Mouse (Mus musculus): ENCODE data around the gene Sh3pxd2b. TPM values are rescaled to one million over a fixed set of nuclear protein-coding genes. Genes with fewer than 3 reads are reported as not detected.

Gene Sh3pxd2b
- polyA plus RNA-seq, 1 experiment from 2014 or later, result 0.79 TPM

DNA sequence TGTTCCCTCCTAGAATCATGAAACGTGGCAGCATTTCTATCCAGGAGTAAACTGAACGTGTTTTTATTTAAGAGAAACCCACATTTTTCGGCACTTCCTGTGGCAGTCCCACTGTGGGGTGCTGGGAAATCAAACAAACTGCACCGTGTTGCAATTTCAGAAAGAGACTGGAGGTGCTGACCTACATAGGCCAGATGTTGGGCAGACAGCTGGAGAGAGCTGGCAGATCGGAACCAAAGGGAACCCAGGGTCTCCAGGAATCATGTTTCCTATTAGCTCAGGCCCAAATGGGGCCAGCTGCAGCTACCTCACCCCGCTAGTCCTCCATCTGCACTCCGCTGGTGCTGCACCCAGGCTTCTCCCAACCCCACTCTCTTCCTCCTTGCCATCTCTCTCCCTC, 16.8 kb downstream of the Sh3pxd2b start:
- H3K4me2 ChIP-seq (ENCODE audit: low read depth, low read length), result no peak overlapping the region
- DNase-seq, result no peak

DNA sequence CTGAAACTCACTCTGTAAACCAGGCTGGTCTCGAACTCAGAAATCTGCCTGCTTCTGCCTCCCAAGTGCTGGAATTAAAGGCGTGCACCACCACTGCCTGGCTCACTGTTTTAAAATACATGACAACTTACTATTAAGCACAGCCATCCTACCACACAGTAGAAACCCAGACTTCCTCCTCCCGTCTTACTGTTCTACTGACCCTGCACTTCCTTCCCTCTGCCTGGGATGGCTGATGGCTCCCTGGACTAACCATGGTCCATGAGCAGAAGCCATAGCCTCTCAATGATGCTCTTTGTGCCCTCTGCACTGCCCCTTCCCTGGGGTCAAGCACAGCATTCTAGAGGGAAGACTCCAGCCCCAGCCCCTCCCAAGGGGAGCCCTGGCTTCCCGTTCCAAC, 17.9 kb downstream of the Sh3pxd2b start:
- 68% methylated on average over 4 of the region's 4 CpGs for WGBS (ENCODE audit: insufficient replicate concordance)

More for the DNA sequence above, 16.8 kb downstream of the Sh3pxd2b start:
- Histone ChIP-seq H3K4me3 (ENCODE audit: low read depth, low read length) (no peak overlapping the region), H3K4me1 (ENCODE audit: insufficient read depth) (no peaks in the 10 kb centered on the region), H3K9me3 (ENCODE audit: low read length) (no peaks in the 10 kb centered on the region), H3K27ac (ENCODE audit: low read depth) (no peak overlapping the region), H3K9ac (replicated peaks) (no peak overlapping the region), H3K36me3 (replicated peaks; ENCODE audit: insufficient read depth, low read length) (no peaks in the 10 kb centered on the region), H3K27me3 (ENCODE audit: insufficient read depth, low read length) (no peaks in the 10 kb centered on the region)
- TF ChIP-seq EP300 (IDR thresholded peaks at IDR 0.05; ENCODE audit: low read depth) (no peak), CTCF (IDR thresholded peaks at IDR 0.05; ENCODE audit: low read depth) (no peak)
- ATAC-seq, result peak; percentile 57
- WGBS (ENCODE audit: insufficient replicate concordance), result 55% methylated on average over 7 of the region's 7 CpGs

GRCm38 (mm10) chr11:32367056-32367455, 19.4 kb downstream of the Sh3pxd2b start:
- ATAC-seq (no peak), DNase-seq (no peak)
- Histone ChIP-seq H3K9me3 (ENCODE audit: low read length) (no peaks in the 10 kb centered on the region), H3K27ac (ENCODE audit: low read depth) (no peak overlapping the region), H3K9ac (replicated peaks) (no peak overlapping the region), H3K4me1 (ENCODE audit: insufficient read depth) (no peaks in the 10 kb centered on the region), H3K36me3 (replicated peaks; ENCODE audit: insufficient read depth, low read length) (0 out of 2 replicates have a peak, but pooled peaks cover 2% of the 10 kb centered on the region), H3K4me2 (ENCODE audit: low read depth, low read length) (no peak overlapping the region), H3K4me3 (ENCODE audit: low read depth, low read length) (no peak overlapping the region), H3K27me3 (ENCODE audit: insufficient read depth, low read length) (no peaks in the 10 kb centered on the region)
- TF ChIP-seq EP300 (IDR thresholded peaks at IDR 0.05; ENCODE audit: low read depth) (no peak), CTCF (IDR thresholded peaks at IDR 0.05; ENCODE audit: low read depth) (no peak)
- 69% methylated on average over 2 of the region's 2 CpGs for WGBS (ENCODE audit: insufficient replicate concordance)

More for the DNA sequence above, 17.9 kb downstream of the Sh3pxd2b start:
- no peak for ATAC-seq
- no peak overlapping the region for H3K4me2 ChIP-seq (ENCODE audit: low read depth, low read length)
- H3K4me3 ChIP-seq (ENCODE audit: low read depth, low read length), result no peak overlapping the region
- DNase-seq, result no peak
- H3K9ac ChIP-seq (replicated peaks), result no peak overlapping the region
- TF ChIP-seq CTCF (IDR thresholded peaks at IDR 0.05; ENCODE audit: low read depth) (no peak), EP300 (IDR thresholded peaks at IDR 0.05; ENCODE audit: low read depth) (no peak)
- H3K36me3 ChIP-seq (replicated peaks; ENCODE audit: insufficient read depth, low read length), result no peaks in the 10 kb centered on the region
- no peak overlapping the region for H3K27ac ChIP-seq (ENCODE audit: low read depth)
- H3K9me3 ChIP-seq (ENCODE audit: low read length), result no peaks in the 10 kb centered on the region
- H3K4me1 ChIP-seq (ENCODE audit: insufficient read depth), result no peaks in the 10 kb centered on the region
- no peaks in the 10 kb centered on the region for H3K27me3 ChIP-seq (ENCODE audit: insufficient read depth, low read length)

DNA sequence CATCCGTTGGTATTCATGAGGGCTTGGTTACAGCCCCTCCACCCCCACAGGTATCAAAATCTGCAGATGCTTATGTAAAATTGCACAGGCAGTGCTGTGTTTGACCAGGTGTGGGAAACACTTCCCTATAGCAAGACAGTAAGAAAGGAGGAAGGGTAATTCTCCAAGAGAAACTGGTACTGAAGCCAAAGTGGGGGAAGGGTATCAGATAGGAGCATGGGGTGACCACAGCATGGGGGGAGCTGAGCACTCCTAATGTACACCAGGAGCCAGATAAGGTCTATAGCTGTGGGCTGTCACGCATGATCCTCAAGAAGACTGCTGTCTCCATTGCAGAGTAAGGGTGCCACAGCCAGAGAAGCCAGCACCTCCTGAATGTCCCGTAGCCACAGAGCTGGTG, 21.4 kb downstream of the Sh3pxd2b start:
- WGBS (ENCODE audit: insufficient replicate concordance), result 73% methylated on average over 3 of the region's 3 CpGs

DNA sequence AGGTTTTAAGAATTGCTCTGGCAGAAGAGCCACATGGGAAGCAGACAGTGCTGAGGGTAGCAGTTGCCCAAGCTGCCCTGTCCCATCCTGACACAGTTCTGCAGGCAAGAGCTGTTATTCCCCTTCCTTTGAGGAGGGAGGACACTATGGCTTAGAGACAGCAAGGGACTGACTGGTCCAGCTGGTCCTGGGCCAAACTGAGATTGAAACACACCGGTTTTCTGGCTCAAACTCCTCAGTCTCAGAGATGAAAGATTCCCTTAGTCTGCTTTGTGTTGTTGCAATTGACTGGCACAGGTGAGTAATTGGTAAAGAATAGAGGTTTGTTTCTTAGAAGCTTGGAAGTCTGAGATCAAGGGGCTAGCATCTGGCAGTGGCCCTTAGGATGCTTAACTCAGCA, 23.3 kb downstream of the Sh3pxd2b start:
- H3K27ac ChIP-seq (ENCODE audit: low read depth), result no peak overlapping the region
- 76% methylated on average over 1 of the region's 1 CpGs for WGBS (ENCODE audit: insufficient replicate concordance)
- H3K36me3 ChIP-seq (replicated peaks; ENCODE audit: insufficient read depth, low read length), result 0 out of 2 replicates have a peak, but pooled peaks cover 2% of the 10 kb centered on the region
- H3K9ac ChIP-seq (replicated peaks), result no peak overlapping the region
- no peak for TF ChIP-seq CTCF (IDR thresholded peaks at IDR 0.05; ENCODE audit: low read depth)
- no peak for TF ChIP-seq EP300 (IDR thresholded peaks at IDR 0.05; ENCODE audit: low read depth)
- H3K27me3 ChIP-seq (ENCODE audit: insufficient read depth, low read length), result no peaks in the 10 kb centered on the region
- DNase-seq (no peak), ATAC-seq (no peak)
- no peaks in the 10 kb centered on the region for H3K9me3 ChIP-seq (ENCODE audit: low read length)
- H3K4me3 ChIP-seq (ENCODE audit: low read depth, low read length), result no peak overlapping the region
- no peaks in the 10 kb centered on the region for H3K4me1 ChIP-seq (ENCODE audit: insufficient read depth)
- H3K4me2 ChIP-seq (ENCODE audit: low read depth, low read length), result no peak overlapping the region

More for the DNA sequence above, 21.4 kb downstream of the Sh3pxd2b start:
- no peak for DNase-seq
- Histone ChIP-seq H3K27ac (ENCODE audit: low read depth) (no peak overlapping the region), H3K4me1 (ENCODE audit: insufficient read depth) (no peaks in the 10 kb centered on the region), H3K4me3 (ENCODE audit: low read depth, low read length) (no peak overlapping the region), H3K9me3 (ENCODE audit: low read length) (no peaks in the 10 kb centered on the region), H3K27me3 (ENCODE audit: insufficient read depth, low read length) (no peaks in the 10 kb centered on the region), H3K36me3 (replicated peaks; ENCODE audit: insufficient read depth, low read length) (0 out of 2 replicates have a peak, but pooled peaks cover 2% of the 10 kb centered on the region), H3K9ac (replicated peaks) (no peak overlapping the region), H3K4me2 (ENCODE audit: low read depth, low read length) (no peak overlapping the region)
- no peak for TF ChIP-seq EP300 (IDR thresholded peaks at IDR 0.05; ENCODE audit: low read depth)
- TF ChIP-seq CTCF (IDR thresholded peaks at IDR 0.05; ENCODE audit: low read depth), result no peak
- ATAC-seq, result no peak

DNA sequence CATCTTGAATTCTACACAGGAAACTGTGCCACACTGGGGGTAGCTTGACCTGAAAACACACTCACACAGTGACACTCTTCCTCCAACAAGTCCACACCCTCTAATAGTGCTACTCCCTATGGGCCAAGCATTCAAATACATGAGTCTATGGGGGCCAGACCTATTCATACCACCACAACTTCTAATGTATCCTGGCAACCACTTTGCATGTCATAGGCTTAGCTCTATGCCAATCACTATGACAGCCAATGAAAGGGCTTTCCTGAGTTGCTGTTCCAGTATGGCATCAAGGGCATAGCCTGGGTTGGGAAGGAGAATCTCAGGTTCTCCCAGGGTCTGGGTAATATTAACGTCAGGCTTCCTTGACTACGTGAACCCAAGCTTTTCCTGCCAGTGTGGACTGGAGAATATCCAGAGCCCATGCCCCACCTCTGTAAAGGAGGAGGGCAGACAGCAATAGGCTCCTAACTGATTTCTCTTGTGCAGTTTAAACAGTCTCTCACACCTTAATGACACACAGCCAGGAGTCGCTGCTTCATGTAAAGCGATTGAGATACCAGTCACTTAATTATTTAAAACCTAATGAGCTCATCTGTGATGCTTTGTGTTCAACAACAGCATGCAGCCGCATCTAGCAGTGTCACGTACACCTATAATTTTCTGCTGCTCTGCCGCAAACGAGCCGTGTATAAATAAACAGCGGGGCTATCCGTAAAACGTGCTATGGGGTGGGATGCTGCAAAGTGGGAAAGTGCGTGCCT, 25.8 kb downstream of the Sh3pxd2b start:
- Histone ChIP-seq H3K4me1 (ENCODE audit: insufficient read depth) (no peaks in the 10 kb centered on the region), H3K4me3 (ENCODE audit: low read depth, low read length) (no peak overlapping the region), H3K27me3 (ENCODE audit: insufficient read depth, low read length) (no peaks in the 10 kb centered on the region), H3K4me2 (ENCODE audit: low read depth, low read length) (no peak overlapping the region), H3K9ac (replicated peaks) (no peak overlapping the region), H3K9me3 (ENCODE audit: low read length) (no peaks in the 10 kb centered on the region), H3K27ac (ENCODE audit: low read depth) (no peak overlapping the region), H3K36me3 (replicated peaks; ENCODE audit: insufficient read depth, low read length) (0 out of 2 replicates have a peak, but pooled peaks cover 6% of the 10 kb centered on the region)
- ATAC-seq (no peak), DNase-seq (no peak)
- 83% methylated on average over 13 of the region's 13 CpGs for WGBS (ENCODE audit: insufficient replicate concordance)
- TF ChIP-seq CTCF (IDR thresholded peaks at IDR 0.05; ENCODE audit: low read depth), result no peak
- no peak for TF ChIP-seq EP300 (IDR thresholded peaks at IDR 0.05; ENCODE audit: low read depth)
